Mouse (Mus musculus): ENCODE results near the gene Fbxo11.
"Not testable (repeated sequence)": the region's sequence is repeated elsewhere in the genome, so short reads cannot be mapped to it uniquely, and the experiment has no call there.

The Fbxo11 gene

GRCm38 (mm10) chr17:88014456-88014855, 50.6 kb downstream of the Fbxo11 start:
- no peak for DNase-seq (ENCODE audit: low read depth, low spot score)

- no peak for DNase-seq (ENCODE audit: low read depth, low spot score)
Measured at GRCm38 (mm10) chr17:88006956-88007355, 58.1 kb downstream of the Fbxo11 start.

- DNase-seq (ENCODE audit: low read depth, low spot score) = no peak
Measured at GRCm38 (mm10) chr17:88004892-88005291, 60.2 kb downstream of the Fbxo11 start.

GRCm38 (mm10) chr17:87997808-87998207, 67.3 kb downstream of the Fbxo11 start:
- DNase-seq (ENCODE audit: low read depth, low spot score) = no peak

GRCm38 (mm10) chr17:87993338-87993737, 71.8 kb downstream of the Fbxo11 start:
- no peak for DNase-seq (ENCODE audit: low read depth, low spot score)

- DNase-seq (ENCODE audit: low read depth, low spot score) = no peak
Measured at GRCm38 (mm10) chr17:87992154-87992553, 72.9 kb downstream of the Fbxo11 start.

- DNase-seq (ENCODE audit: low read depth, low spot score) = no peak
Measured at GRCm38 (mm10) chr17:87987507-87987906, 77.6 kb downstream of the Fbxo11 start.

- no peak for DNase-seq (ENCODE audit: low read depth, low spot score)
Measured at GRCm38 (mm10) chr17:87985916-87986315, 79.2 kb downstream of the Fbxo11 start.

- DNase-seq (ENCODE audit: low read depth, low spot score) = no peak
Measured at GRCm38 (mm10) chr17:87984440-87985214, 80.5 kb downstream of the Fbxo11 start.

- DNase-seq (ENCODE audit: low read depth, low spot score) = no peak
Measured at GRCm38 (mm10) chr17:87983313-87983712, 81.8 kb downstream of the Fbxo11 start.

- peak; percentile 49 for DNase-seq (ENCODE audit: low read depth, low spot score)
Measured at GRCm38 (mm10) chr17:87982112-87982511, 83.0 kb downstream of the Fbxo11 start.

- DNase-seq (ENCODE audit: low read depth, low spot score) = not testable (repeated sequence)
Measured at GRCm38 (mm10) chr17:87979696-87980095, 85.4 kb downstream of the Fbxo11 start.

- DNase-seq (ENCODE audit: low read depth, low spot score) = not testable (repeated sequence)
Measured at GRCm38 (mm10) chr17:87976927-87977326, 88.2 kb downstream of the Fbxo11 start.

- peak; percentile 12 for DNase-seq (ENCODE audit: low read depth, low spot score)
Measured at GRCm38 (mm10) chr17:87976154-87976806, 88.8 kb downstream of the Fbxo11 start.

- peak; percentile 67 for DNase-seq (ENCODE audit: low read depth, low spot score)
Measured at GRCm38 (mm10) chr17:87975229-87975853, 89.8 kb downstream of the Fbxo11 start.

GRCm38 (mm10) chr17:87974629-87975228, 90.4 kb downstream of the Fbxo11 start, which contains the start of gene Msh6:
Msh6 (plus strand) TSS chr17:87975062.
- DNase-seq (ENCODE audit: low read depth, low spot score) = peak; percentile 98

GRCm38 (mm10) chr17:87973261-87974167, 91.6 kb downstream of the Fbxo11 start:
- DNase-seq (ENCODE audit: low read depth, low spot score) = no peak

GRCm38 (mm10) chr17:87972856-87973255, 92.2 kb downstream of the Fbxo11 start:
- no peak for DNase-seq (ENCODE audit: low read depth, low spot score)

- not testable (repeated sequence) for DNase-seq (ENCODE audit: low read depth, low spot score)
Measured at GRCm38 (mm10) chr17:87971696-87972591, 93.1 kb downstream of the Fbxo11 start.

GRCm38 (mm10) chr17:87968483-87968926, 96.6 kb downstream of the Fbxo11 start:
- DNase-seq (ENCODE audit: low read depth, low spot score) = not testable (repeated sequence)

Data from CD4-positive, CD25-positive, alpha-beta regulatory T cell, adult 2 months (primary cell).